Mouse (Mus musculus) limb, embryonic 11.5 days (tissue): ENCODE results near the gene Pls3. TPM values are rescaled to one million over a fixed set of nuclear protein-coding genes. Genes with fewer than 3 reads are reported as not detected.
A peak's percentile ranks its signal among the peaks of the same experiment; 100 is the strongest.
"Not testable (repeated sequence)": the region's sequence is repeated elsewhere in the genome, so short reads cannot be mapped to it uniquely, and the experiment has no call there.

Source experiments
- ATAC-seq: fragments of 200-750 bp; cut with Nextera tagmentation; 2 replicates; pipeline ENCODE4 v1.8.0; 2017; ENCODE audit warnings: low read depth; ENCODE audit not compliant: insufficient number of reproducible peaks, low FRiP score, low TSS enrichment
- DNase-seq: peaks from one replicate; pipeline ENCODE4 v3.0.0-alpha.2; 2015; ENCODE audit warnings: low spot score
- H3K27ac ChIP-seq: fragments of 300-500 bp; sonication (generic); replicated peaks from 2 replicates; pipeline ENCODE4 v1.5.1; 2014; ENCODE audit warnings: low read depth, mild to moderate bottlenecking, low read length
- H3K27me3 ChIP-seq: fragments of 300-500 bp; sonication (generic); 2 replicates; pipeline ENCODE4 v1.6.1; 2014; ENCODE audit warnings: mild to moderate bottlenecking, low read length, mixed read lengths; ENCODE audit not compliant: control insufficient read depth, insufficient read depth
- H3K36me3 ChIP-seq: fragments of 300-500 bp; sonication (generic); 2 replicates; pipeline ENCODE4 v1.6.1; 2014; ENCODE audit warnings: mild to moderate bottlenecking, low read length, moderate library complexity, mixed read lengths; ENCODE audit not compliant: control insufficient read depth, insufficient read depth
- H3K4me1 ChIP-seq: fragments of 300-500 bp; sonication (generic); 2 replicates; pipeline ENCODE4 v1.6.1; 2014; ENCODE audit warnings: low read length, mixed read lengths; ENCODE audit not compliant: control insufficient read depth, insufficient read depth
- H3K4me2 ChIP-seq: fragments of 300-500 bp; sonication (generic); 2 replicates; pipeline ENCODE4 v1.6.1; 2014; ENCODE audit warnings: low read depth, mild to moderate bottlenecking, moderate library complexity; ENCODE audit not compliant: severe bottlenecking
- H3K4me3 ChIP-seq: fragments of 300-500 bp; sonication (generic); 2 replicates; pipeline ENCODE4 v1.5.1; 2014; ENCODE audit warnings: low read depth, low read length
- H3K9ac ChIP-seq: fragments of 300-500 bp; sonication (generic); 2 replicates; pipeline ENCODE4 v1.6.1; 2014; ENCODE audit warnings: mild to moderate bottlenecking, low read length
- H3K9me3 ChIP-seq: fragments of 300-500 bp; sonication (generic); 2 replicates; pipeline ENCODE4 v1.6.1; 2016; ENCODE audit warnings: low read length; ENCODE audit not compliant: control insufficient read depth
- WGBS: fragments of 180-500 bp; shearing (Covaris S2); extraction: QIAGEN DNeasy Blood & Tissue Kit; methylation state at CpG from one replicate; pipeline ENCODE4 v1.1.7; 2014; 5-methylcytosine and 5-hydroxymethylcytosine counted together
- polyA plus RNA-seq: library from polyadenylated mRNA; unstranded; fragments of >200 nt; fragmentation: Nextera tagmentation; extraction: Ambion mirVana; gene quantifications from 2 replicates; pipeline ENCODE4 v1.2.1, GENCODE M21; 2014

Pls3 gene
- polyA plus RNA-seq, 1 experiment from 2014 or later = 88.5 TPM

DNA sequence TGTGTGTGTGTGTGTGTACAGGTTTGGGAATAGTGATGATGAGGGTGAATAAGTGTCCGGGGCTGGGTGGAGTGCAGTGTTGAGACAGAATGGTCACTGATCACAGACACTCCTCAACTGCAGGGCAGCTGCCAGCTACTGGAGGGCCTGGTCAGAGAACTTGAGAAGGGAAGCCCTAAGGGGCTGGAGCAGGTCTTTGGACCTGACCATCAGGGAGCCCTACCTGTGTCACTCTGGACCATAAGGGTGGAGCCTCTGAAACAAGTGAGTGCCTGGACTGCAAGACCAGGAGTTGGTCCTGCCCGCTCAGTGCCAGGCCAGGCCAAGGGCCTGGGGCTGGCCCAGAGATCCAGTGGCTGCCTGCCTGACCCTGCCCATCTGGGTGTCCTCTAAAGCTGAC lies 115.5 kb downstream of the Pls3 start:
- DNase-seq, H3K4me1 ChIP-seq, H3K9me3 ChIP-seq, H3K4me2 ChIP-seq, H3K27ac ChIP-seq, H3K36me3 ChIP-seq, H3K9ac ChIP-seq, ATAC-seq, H3K4me3 ChIP-seq, H3K27me3 ChIP-seq: not testable (repeated sequence)
- WGBS = 94% methylated on average over 2 of the region's 2 CpGs

DNA sequence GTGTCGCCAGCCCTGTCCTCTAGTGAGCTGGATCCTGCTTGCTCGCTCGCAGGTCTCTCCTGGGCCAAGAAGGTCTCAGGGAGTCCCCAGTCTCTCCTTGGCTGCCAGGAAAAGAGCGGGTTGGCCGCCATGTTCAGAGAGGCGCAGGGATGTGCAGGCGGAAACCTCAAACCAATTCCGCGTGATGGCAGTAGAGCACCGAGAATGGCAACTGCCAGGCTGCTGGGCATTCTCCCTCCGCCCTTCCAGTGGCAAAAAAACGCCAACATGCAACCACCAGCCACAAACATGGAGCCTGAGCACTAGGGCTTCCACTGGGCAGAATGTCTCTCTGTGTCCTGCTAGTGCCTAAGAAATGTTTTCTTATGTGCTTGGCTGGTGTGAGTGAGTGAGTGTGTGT lies 115.9 kb downstream of the Pls3 start:
- not testable (repeated sequence) for H3K4me2 ChIP-seq, ATAC-seq, H3K4me3 ChIP-seq, H3K27ac ChIP-seq, H3K27me3 ChIP-seq, H3K36me3 ChIP-seq, H3K4me1 ChIP-seq, H3K9ac ChIP-seq, H3K9me3 ChIP-seq
- WGBS = 77% methylated on average over 12 of the region's 12 CpGs
- DNase-seq = peak; percentile 74

DNA sequence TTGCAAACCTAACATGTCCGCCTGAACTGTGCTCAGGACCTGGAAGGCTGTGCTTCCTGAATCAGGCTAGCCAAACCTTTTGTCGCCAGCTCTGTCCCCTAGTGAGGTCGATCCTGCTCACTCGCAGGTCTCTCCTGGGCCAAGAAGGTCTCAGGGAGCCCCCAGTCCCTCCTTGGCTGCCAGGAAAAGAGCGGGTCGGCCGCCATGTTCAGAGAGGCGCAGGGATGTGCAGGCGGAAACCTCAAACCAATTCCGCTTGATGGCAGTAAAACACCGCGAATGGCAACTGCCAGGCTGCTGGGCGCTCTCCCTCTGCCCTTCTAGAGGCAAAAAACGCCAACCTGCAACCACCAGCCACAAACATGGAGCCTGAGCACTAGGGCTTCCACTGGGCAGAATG lies 117.0 kb downstream of the Pls3 start:
- H3K9me3 ChIP-seq, H3K4me3 ChIP-seq, H3K4me2 ChIP-seq, ATAC-seq, H3K36me3 ChIP-seq, H3K27me3 ChIP-seq, H3K4me1 ChIP-seq, H3K27ac ChIP-seq, H3K9ac ChIP-seq: not testable (repeated sequence)
- peak; percentile 21 for DNase-seq
- 82% methylated on average over 13 of the region's 14 CpGs for WGBS

DNA sequence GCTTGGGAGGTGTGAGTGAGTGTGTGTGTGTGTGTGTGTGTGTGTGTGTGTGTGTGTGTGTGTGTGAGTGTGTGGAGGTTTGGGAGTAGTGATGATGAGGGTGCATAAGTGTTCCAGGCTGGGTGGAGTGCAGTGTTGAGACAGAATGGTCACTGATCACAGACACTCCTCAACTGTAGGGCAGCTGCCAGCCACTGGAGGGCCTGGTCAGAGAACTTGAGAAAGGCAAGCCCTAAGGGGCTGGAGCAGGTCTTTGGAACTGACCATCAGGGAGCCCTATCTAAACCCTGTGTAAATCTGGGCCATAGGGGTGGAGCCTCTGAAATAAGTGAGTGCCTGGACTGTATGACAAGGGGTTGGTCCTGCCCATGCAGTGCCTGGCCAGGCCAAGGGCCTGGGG lies 120.5 kb downstream of the Pls3 start:
- not testable (repeated sequence) for H3K4me1 ChIP-seq, DNase-seq, H3K4me3 ChIP-seq, ATAC-seq, H3K27ac ChIP-seq, H3K36me3 ChIP-seq, H3K9me3 ChIP-seq, H3K27me3 ChIP-seq, H3K9ac ChIP-seq, H3K4me2 ChIP-seq

DNA sequence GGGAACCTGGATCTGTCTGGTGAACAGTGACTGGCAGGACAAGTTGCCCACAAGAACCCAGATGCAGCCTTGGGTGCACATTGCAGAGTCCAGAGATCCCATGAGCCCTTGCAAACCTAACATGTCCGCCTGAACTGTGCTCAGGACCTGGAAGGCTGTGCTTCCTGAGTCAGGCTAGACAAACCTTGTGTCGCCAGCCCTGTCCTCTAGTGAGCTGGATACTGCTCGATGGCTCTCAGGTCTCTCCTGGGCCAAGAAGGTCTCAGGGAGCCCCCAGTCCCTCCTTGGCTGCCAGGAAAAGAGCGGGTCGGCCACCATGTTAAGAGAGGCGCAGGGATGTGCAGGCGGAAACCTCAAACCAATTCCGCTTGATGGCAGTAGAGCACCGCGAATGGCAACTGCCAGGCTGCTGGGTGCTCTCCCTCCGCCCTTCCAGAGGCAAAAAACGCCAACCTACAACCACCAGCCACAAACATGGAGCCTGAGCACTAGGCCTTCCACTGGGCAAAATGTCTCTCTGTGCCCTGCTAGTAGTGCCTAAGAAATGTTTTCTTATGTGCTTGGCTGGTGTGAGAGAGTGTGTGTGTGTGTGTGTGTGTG lies 124.8 kb downstream of the Pls3 start:
- not testable (repeated sequence) for H3K4me2 ChIP-seq, H3K27ac ChIP-seq, ATAC-seq, H3K9me3 ChIP-seq, H3K4me3 ChIP-seq, H3K27me3 ChIP-seq, H3K36me3 ChIP-seq, DNase-seq, H3K4me1 ChIP-seq, H3K9ac ChIP-seq
- 76% methylated on average over 2 of the region's 12 CpGs for WGBS

DNA sequence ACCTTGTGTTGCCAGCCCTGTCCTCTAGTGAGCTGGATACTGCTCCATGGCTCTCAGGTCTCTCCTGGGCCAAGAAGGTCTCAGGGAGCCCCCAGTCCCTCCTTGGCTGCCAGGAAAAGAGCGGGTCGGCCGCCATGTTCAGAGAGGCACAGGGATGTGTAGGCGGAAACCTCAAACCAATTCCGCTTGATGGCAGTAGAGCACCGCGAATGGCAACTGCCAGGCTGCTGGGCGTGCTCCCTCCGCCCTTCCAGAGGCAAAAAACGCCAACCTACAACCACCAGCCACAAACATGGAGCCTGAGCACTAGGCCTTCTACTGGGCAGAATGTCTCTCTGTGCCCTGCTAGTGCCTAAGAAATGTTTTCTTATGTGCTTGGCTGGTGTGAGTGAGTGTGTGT lies 125.7 kb downstream of the Pls3 start:
- H3K27ac ChIP-seq, ATAC-seq, H3K36me3 ChIP-seq, H3K9ac ChIP-seq, H3K4me3 ChIP-seq, H3K4me2 ChIP-seq, H3K4me1 ChIP-seq, H3K9me3 ChIP-seq, H3K27me3 ChIP-seq: not testable (repeated sequence)
- 72% methylated on average over 9 of the region's 10 CpGs for WGBS
- peak; percentile 53 for DNase-seq

DNA sequence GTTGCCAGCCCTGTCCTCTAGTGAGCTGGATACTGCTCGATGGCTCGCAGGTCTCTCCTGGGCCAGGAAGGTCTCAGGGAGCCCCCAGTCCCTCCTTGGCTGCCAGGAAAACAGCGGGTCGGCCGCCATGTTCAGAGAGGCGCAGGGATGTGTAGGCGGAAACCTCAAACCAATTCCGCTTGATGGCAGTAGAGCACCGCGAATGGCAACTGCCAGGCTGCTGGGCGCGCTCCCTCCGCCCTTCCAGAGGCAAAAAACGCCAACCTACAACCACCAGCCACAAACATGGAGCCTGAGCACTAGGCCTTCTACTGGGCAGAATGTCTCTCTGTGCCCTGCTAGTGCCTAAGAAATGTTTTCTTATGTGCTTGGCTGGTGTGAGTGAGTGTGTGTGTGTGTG lies 130.5 kb downstream of the Pls3 start:
- peak; percentile 43 for DNase-seq
- not testable (repeated sequence) for H3K36me3 ChIP-seq, H3K4me3 ChIP-seq, ATAC-seq, H3K9me3 ChIP-seq, H3K27me3 ChIP-seq, H3K27ac ChIP-seq, H3K9ac ChIP-seq, H3K4me1 ChIP-seq, H3K4me2 ChIP-seq
- WGBS = 61% methylated on average over 10 of the region's 14 CpGs

DNA sequence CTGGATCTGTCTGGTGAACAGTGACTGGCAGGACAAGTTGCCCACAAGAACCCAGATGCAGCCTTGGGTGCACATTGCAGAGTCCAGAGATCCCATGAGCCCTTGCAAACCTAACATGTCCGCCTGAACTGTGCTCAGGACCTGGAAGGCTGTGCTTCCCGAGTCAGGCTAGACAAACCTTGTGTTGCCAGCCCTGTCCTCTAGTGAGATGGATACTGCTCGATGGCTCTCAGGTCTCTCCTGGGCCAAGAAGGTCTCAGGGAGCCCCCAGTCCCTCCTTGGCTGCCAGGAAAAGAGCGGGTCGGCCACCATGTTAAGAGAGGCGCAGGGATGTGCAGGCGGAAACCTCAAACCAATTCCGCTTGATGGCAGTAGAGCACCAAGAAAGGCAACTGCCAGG lies 135.5 kb downstream of the Pls3 start:
- DNase-seq, H3K9ac ChIP-seq, ATAC-seq, H3K4me2 ChIP-seq, H3K36me3 ChIP-seq, H3K9me3 ChIP-seq, H3K4me1 ChIP-seq, H3K27me3 ChIP-seq, H3K4me3 ChIP-seq, H3K27ac ChIP-seq: not testable (repeated sequence)
- WGBS = 75% methylated on average over 2 of the region's 8 CpGs
